In genomic region chr13:77107734-77108133, GRCm38 (mm10) we compare ENCODE assay signal across 26 mouse cellular contexts.
"Had no signal": no experiment of that assay in that cellular context is flagged by ENCODE, and none has a peak within 500 bp of the region (broad histone marks: within the 10 kb centered on the region; RNA-seq: fewer than 3 reads in every experiment).

No protein-coding gene starts in this region.

- H3K9ac ChIP-seq: heart, embryonic 13.5 days; heart, embryonic 15.5 days; hindbrain, embryonic 13.5 days; hindbrain, embryonic 15.5 days; kidney, embryonic 15.5 days; limb, embryonic 13.5 days; limb, embryonic 15.5 days had no signal

- H3K4me2 ChIP-seq: heart, embryonic 11.5 days; heart, embryonic 13.5 days; heart, embryonic 15.5 days; hindbrain, embryonic 13.5 days; hindbrain, embryonic 15.5 days; kidney, embryonic 15.5 days; limb, embryonic 13.5 days; limb, embryonic 15.5 days had no signal

- H3K9me3 ChIP-seq: heart, embryonic 13.5 days; heart, embryonic 15.5 days; hindbrain, embryonic 13.5 days; hindbrain, embryonic 15.5 days; kidney, embryonic 15.5 days; limb, embryonic 13.5 days; limb, embryonic 15.5 days had no signal

- H3K27me3 ChIP-seq: heart, embryonic 13.5 days; heart, embryonic 15.5 days; hindbrain, embryonic 13.5 days; hindbrain, embryonic 15.5 days; kidney, embryonic 15.5 days; limb, embryonic 13.5 days; limb, embryonic 15.5 days had no signal

- DNase-seq: gastrocnemius, adult 2 months; gastrocnemius, postnatal 10 days; gastrocnemius, postnatal 25 days; heart, adult 11 months; heart, adult 2 months; heart, postnatal 14 days; heart, postnatal 36 days; kidney, adult 11 months; kidney, adult 2 months; kidney, adult 9 months; kidney, postnatal 14 days; kidney, postnatal 36 days; layer of hippocampus, adult 9-11 months; layer of hippocampus, postnatal 36 days; left cerebral cortex, postnatal 4 days had no signal

- H3K27ac ChIP-seq: gastrocnemius, adult 2 months; heart, adult 2 months; heart, embryonic 13.5 days; heart, embryonic 15.5 days; hindbrain, embryonic 13.5 days; hindbrain, embryonic 15.5 days; hindbrain, postnatal 0 days; kidney, embryonic 15.5 days; kidney, postnatal 0 days; limb, embryonic 13.5 days; limb, embryonic 15.5 days had no signal

- H3K4me3 ChIP-seq: gastrocnemius, adult 2 months; heart, adult 2 months; heart, embryonic 13.5 days; heart, embryonic 15.5 days; hindbrain, embryonic 13.5 days; hindbrain, embryonic 15.5 days; kidney, embryonic 15.5 days; limb, embryonic 13.5 days; limb, embryonic 15.5 days had no signal

- H3K4me1 ChIP-seq: heart, embryonic 13.5 days; heart, embryonic 15.5 days; hindbrain, embryonic 13.5 days; hindbrain, embryonic 15.5 days; kidney, embryonic 15.5 days; limb, embryonic 13.5 days; limb, embryonic 15.5 days had no signal

- ATAC-seq: hindbrain, postnatal 0 days; intestine, embryonic 16.5 days had no signal
